Mouse (Mus musculus): ENCODE measurements around the gene Rprd1b.

DNA sequence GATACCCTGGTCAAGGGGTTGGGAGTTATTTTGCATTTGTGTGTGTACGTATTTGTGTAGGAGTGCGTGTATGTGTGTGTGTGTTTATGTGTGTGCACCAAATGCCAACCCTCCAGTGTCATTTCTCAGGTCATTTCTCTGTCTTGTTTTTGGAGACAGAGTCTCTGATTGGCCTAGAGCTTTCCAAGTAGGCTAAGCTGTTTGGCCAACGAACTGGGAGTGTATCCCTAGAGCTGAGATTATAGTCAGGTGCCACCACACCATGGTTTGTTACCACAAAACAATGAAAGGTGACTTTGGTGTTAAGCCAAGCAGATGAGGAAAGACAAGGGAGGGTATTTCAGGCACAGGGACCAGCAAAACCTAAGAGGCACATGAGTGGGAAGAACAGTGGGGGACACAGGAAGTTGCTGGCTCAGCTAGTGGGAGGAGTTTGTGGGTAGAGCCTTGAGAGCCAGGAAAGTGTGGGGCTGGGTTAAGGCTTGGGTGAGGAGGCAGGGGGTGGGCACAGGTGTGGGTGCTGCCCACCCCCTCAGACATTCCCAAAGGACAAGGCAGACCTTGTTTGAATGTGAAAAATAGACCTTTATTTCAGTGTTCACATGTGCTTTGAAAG is 87.6 kb downstream of the Rprd1b start:
- TF ChIP-seq POLR2A (IDR thresholded peaks at IDR 0.05; ENCODE audit: low read depth, low read length) (no peak), CTCF (IDR thresholded peaks at IDR 0.05; ENCODE audit: extremely low read depth, insufficient read length, insufficient replicate concordance, low read depth, low read length) (no peak)

Data from small intestine, adult 2 months (tissue).